Mouse (Mus musculus): ENCODE data around the gene Hba-x.
A peak's percentile ranks its signal among the peaks of the same experiment; 100 is the strongest.
"Not testable (repeated sequence)": the region's sequence is repeated elsewhere in the genome, so short reads cannot be mapped to it uniquely, and the experiment has no call there.

GRCm38 (mm10) chr11:32299865-32300264, 23.7 kb downstream of the Hba-x start, which contains the start of gene Hbq1a:
- TF ChIP-seq CTCF (IDR thresholded peaks at IDR 0.05; ENCODE audit: borderline replicate concordance, control insufficient read depth, extremely low read depth, insufficient read depth, low read length, poor library complexity) = peak; percentile 71; the same call in 1 of the 2 replicates
- TF ChIP-seq POLR2A (IDR thresholded peaks at IDR 0.05; ENCODE audit: control insufficient read depth, extremely low read depth, insufficient read depth, low read length, poor library complexity) = not testable (repeated sequence)
